Mouse (Mus musculus) left cerebral cortex, postnatal 10 days (tissue): Measurements from ENCODE around the gene Mcm10. TPM values are rescaled to one million over a fixed set of nuclear protein-coding genes. Genes with fewer than 3 reads are reported as not detected.

Experiments used
- DNase-seq, 2 experiments: peaks; one replicate each; pipeline ENCODE4 v3.0.0; 2021 to 2022; ENCODE audit warnings: low spot score in 2 of 2, mixed read lengths in 1 of 2; ENCODE audit errors: extremely low spot score in 1 of 2
- intact Hi-C: fragments of 180-260 bp; cut with DNase I; formaldehyde crosslinking; loops from one replicate; pipeline ENCODE4 v1.15.1; 2025
- total RNA-seq, 2 experiments: library from RNA; stranded (reverse); gene quantifications; 2 replicates each; pipeline ENCODE4 v1.2.3; 2021

The Mcm10 gene
- 1 to 10 TPM; 2.6 to 2.9 TPM for total RNA-seq

DNA sequence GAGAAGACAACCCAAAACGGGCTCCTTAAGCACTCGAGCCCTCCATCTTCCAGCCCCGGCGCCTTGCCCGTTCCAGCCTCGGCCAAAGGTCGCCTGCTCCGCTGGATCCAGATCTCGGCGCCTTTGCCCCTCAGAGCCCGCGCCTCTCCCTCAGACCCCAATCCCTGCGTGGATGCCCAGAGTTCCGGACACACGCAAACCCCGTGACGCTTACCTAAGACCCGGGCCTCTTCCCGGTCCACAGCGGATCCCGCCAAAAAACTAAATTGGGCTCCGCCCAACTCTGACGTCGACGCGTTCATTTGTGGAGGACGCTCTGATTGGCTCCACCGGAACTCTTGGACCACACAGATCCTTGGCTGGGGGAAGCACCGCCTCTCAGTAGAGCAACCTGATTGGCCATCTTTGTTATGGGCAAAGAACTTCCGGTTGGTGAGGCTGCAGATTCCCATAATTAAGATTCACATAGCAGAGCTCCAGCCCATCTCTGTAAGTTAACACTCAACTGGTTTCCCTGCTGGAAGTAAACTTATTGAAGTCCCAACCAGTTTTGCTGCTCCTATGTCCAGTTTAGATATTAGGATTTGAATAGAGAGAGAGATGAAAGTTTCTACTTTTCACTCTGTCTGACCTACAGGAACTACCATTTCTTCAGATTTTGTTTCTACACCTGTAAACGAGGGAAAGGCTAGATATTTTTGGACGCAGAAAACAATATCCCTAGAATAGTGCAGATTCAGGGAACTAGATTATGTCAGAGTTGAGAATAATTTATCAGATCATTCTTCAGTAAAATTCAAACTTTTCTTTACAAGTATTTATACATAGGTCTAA, at the start of gene Mcm10:
Gene Mcm10, minus strand, starts transcription at position 301 of the 834 bp plus-strand sequence.
- intact Hi-C loops, result no loop called here
- DNase-seq, result peak; percentile 94 to 95

DNA sequence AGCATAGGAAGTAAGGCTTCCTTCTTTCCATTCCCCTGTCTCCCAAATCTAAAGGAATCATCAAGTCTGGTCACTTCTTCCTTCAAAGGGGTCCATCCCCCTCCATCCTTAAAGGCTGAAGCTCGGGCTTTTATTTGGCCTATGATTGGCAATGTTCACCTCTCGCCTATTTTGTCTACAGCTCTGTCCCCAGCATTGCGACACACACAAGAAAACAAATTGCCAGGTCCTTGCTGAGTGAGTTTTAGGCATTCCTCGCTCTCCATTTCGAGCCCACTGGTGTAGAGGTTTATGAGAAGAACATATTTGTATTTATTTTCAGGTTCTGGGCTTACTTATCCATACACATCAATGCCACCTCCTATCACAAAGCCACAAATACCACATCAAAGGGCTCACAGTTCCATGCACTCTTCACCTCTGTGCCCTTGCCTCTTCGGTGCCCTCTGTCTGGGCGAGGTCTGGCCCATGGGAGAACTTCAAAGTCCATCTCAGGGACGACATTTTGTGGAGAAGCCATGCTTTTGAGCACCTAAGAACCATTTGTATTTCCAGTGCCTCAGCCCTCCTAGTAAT, 48.6 kb upstream of the Mcm10 start:
- DNase-seq, result no peak
- intact Hi-C loops, result loop anchor here (10.0 kb wide), 1 partner anchor 146 kb away; the partner anchor contains the start of gene Phyh

GRCm38 (mm10) chr2:5059997-5060396, 47.4 kb upstream of the Mcm10 start:
- intact Hi-C loops, result loop anchor here (10.0 kb wide), 1 partner anchor 145 kb away; the partner anchor contains the start of gene Phyh
- no peak for DNase-seq

DNA sequence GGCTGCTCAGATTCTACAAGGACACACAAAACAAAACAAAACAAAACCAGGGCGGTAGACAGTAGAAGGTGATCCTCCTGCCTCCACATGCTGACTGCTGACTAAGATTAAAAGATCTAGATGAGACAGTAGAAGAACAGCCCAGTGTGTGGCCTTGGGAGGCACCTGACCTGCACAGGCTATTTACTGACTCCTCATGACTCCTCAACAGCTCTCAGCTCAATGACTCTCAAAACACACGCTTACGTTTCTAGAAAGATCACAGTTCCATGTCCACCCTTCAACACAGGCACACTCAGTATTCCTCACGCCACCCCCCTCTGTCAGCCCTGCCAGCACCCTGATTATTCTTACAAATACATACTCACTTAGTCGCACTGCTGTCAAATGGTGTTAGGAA, 45.8 kb upstream of the Mcm10 start:
- no peak for DNase-seq
- intact Hi-C loops, result no loop called here

- intact Hi-C loops, result no loop called here
- DNase-seq, result no peak
Observed at GRCm38 (mm10) chr2:5050562-5050961, 38.0 kb upstream of the Mcm10 start.

- intact Hi-C loops, result no loop called here
- DNase-seq, result no peak
Observed at GRCm38 (mm10) chr2:5047016-5047415, 34.4 kb upstream of the Mcm10 start.

- intact Hi-C loops, result no loop called here
- DNase-seq, result no peak
Observed at GRCm38 (mm10) chr2:5045269-5045965, 32.8 kb upstream of the Mcm10 start.

- DNase-seq, result no peak
- intact Hi-C loops, result no loop called here
Observed at GRCm38 (mm10) chr2:5044321-5044720, 31.7 kb upstream of the Mcm10 start.

- no peak for DNase-seq
- intact Hi-C loops, result no loop called here
Observed at GRCm38 (mm10) chr2:5043476-5043761, 30.8 kb upstream of the Mcm10 start.

GRCm38 (mm10) chr2:5042616-5043475, 30.3 kb upstream of the Mcm10 start:
- intact Hi-C loops, result no loop called here
- no peak for DNase-seq

- intact Hi-C loops, result no loop called here
- DNase-seq, result no peak
Observed at GRCm38 (mm10) chr2:5041854-5042253, 29.3 kb upstream of the Mcm10 start.

GRCm38 (mm10) chr2:5040281-5041161, 27.9 kb upstream of the Mcm10 start:
- DNase-seq, result no peak
- intact Hi-C loops, result no loop called here

GRCm38 (mm10) chr2:5039350-5040170, 27.0 kb upstream of the Mcm10 start:
- intact Hi-C loops, result no loop called here
- no peak for DNase-seq

DNA sequence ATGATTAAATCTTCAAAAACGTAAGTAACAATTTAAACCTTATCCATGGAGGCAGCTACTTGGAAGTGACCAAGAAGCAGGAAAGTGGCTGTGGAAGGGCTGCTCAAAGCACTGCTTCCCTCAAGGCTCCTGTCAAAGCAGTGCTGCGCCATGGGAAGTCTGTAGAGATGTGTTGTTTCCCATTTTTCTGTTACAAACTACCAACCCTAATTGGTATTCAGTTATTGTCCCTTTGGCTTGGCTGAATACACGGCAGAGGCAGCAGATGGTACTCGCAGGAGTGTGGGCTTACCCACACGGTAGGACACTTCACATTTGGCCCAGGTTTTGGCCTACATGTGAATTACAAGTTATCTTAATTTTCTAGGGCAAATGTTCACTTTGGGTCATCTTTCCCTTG, 25.7 kb upstream of the Mcm10 start:
- DNase-seq, result no peak
- intact Hi-C loops, result no loop called here

GRCm38 (mm10) chr2:5037390-5037789, 24.8 kb upstream of the Mcm10 start:
- no peak for DNase-seq
- intact Hi-C loops, result no loop called here

DNA sequence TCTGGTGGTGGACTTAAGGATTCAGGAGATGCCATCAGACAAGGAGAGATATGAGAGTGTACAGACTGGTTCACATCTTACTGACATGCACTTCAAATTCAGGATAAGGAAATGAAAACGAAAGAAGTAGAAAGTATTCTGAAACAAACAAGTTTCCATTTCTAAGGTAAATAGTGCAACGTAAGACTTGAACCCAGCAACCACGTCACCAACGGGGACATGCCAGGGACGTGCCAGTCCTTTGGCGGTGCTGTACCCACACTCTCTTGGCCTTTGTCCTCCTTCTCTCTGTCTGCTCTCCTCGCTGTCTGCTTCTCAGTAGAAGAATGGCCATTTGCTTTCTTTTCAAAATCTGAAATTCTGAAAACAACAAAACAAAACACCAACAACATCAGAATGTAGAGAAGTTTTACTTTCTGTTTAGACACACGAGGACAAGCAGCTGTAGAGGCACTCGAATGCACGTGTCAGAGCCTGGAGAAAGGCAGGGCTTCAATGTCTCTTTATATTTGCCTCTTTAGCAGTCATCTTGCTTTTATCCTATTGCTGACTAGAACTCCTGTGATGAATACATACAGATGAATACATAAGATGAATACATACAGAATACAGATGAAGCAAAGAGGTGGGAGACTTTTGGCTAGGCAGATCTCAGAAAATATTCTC, 24.0 kb upstream of the Mcm10 start:
- intact Hi-C loops, result no loop called here
- DNase-seq, result no peak

GRCm38 (mm10) chr2:5035241-5035640, 22.6 kb upstream of the Mcm10 start:
- DNase-seq, result no peak
- intact Hi-C loops, result no loop called here
